Mouse (Mus musculus) liver, embryonic 11.5 days (tissue): ENCODE data around the gene Iqcd. TPM values are rescaled to one million over a fixed set of nuclear protein-coding genes. Genes with fewer than 3 reads are reported as not detected.

Experiments used
- polyA plus RNA-seq: library from polyadenylated mRNA; unstranded; fragments of >200 nt; fragmentation: Nextera tagmentation; extraction: Ambion mirVana; gene quantifications from 2 replicates; pipeline ENCODE4 v1.2.1, GENCODE M21; 2014

Gene Iqcd
- polyA plus RNA-seq, 1 experiment from 2014 or later: 1.5 TPM

Other genes with a start within 250 kb of the Iqcd start
- gene Lhx5, start 157.3 kb upstream of the Iqcd start, polyA plus RNA-seq: 0.05 TPM in 1 of 2 replicates, not detected in the other
- gene Sdsl, start 116.2 kb upstream of the Iqcd start, polyA plus RNA-seq: 2.3 and 2.5 TPM in 2 replicates
- gene Sds, start 112.5 kb upstream of the Iqcd start, polyA plus RNA-seq: not detected in 2 replicates
- gene Plbd2, start 85.4 kb upstream of the Iqcd start, polyA plus RNA-seq: 32.8 and 35.1 TPM in 2 replicates
- 5.1 and 5.5 TPM in 2 replicates for gene Slc8b1, start 77.8 kb upstream of the Iqcd start, polyA plus RNA-seq
- 27.4 and 29.7 TPM in 2 replicates for gene Tpcn1, start 343 bp upstream of the Iqcd start, polyA plus RNA-seq
- gene Rita1, start 23.6 kb downstream of the Iqcd start, polyA plus RNA-seq: 9.0 and 13.1 TPM in 2 replicates
- gene Ddx54, start 23.7 kb downstream of the Iqcd start, polyA plus RNA-seq: 46.7 and 47.0 TPM in 2 replicates
- gene Cfap73, start 45.2 kb downstream of the Iqcd start, polyA plus RNA-seq: not detected in 2 replicates
- 0.25 and 0.32 TPM in 2 replicates for gene Rasal1, start 59.8 kb downstream of the Iqcd start, polyA plus RNA-seq
- 0.23 and 1.1 TPM in 2 replicates for gene Dtx1, start 122.9 kb downstream of the Iqcd start, polyA plus RNA-seq
- 0.23 and 0.29 TPM in 2 replicates for gene Oas2, start 160.8 kb downstream of the Iqcd start, polyA plus RNA-seq
- 0.04 and 0.08 TPM in 2 replicates for gene Oas3, start 188.6 kb downstream of the Iqcd start, polyA plus RNA-seq
- gene Oas1e, start 206.5 kb downstream of the Iqcd start, polyA plus RNA-seq: not detected in 2 replicates
- gene Oas1c, start 223.5 kb downstream of the Iqcd start, polyA plus RNA-seq: 0.19 TPM in 1 of 2 replicates, not detected in the other